Mouse (Mus musculus): ENCODE measurements around the gene Vwa8.

- no peak for TF ChIP-seq CTCF (IDR thresholded peaks at IDR 0.05; ENCODE audit: control insufficient read depth, insufficient read depth, insufficient read length)
- no peak for TF ChIP-seq MYOD1 (IDR thresholded peaks at IDR 0.05; ENCODE audit: control insufficient read depth, insufficient read length, low read depth)
- TF ChIP-seq USF1 (IDR thresholded peaks at IDR 0.05; ENCODE audit: low read depth), result no peak
Observed at GRCm38 (mm10) chr14:78818406-78818805, 30.4 kb upstream of the Vwa8 start.
